Mouse (Mus musculus): ENCODE results near the gene Cdh10. TPM values are rescaled to one million over a fixed set of nuclear protein-coding genes. Genes with fewer than 3 reads are reported as not detected.

Cdh10 gene
- polyA plus RNA-seq (2017; shearing (Covaris generic)), result not detected

DNA sequence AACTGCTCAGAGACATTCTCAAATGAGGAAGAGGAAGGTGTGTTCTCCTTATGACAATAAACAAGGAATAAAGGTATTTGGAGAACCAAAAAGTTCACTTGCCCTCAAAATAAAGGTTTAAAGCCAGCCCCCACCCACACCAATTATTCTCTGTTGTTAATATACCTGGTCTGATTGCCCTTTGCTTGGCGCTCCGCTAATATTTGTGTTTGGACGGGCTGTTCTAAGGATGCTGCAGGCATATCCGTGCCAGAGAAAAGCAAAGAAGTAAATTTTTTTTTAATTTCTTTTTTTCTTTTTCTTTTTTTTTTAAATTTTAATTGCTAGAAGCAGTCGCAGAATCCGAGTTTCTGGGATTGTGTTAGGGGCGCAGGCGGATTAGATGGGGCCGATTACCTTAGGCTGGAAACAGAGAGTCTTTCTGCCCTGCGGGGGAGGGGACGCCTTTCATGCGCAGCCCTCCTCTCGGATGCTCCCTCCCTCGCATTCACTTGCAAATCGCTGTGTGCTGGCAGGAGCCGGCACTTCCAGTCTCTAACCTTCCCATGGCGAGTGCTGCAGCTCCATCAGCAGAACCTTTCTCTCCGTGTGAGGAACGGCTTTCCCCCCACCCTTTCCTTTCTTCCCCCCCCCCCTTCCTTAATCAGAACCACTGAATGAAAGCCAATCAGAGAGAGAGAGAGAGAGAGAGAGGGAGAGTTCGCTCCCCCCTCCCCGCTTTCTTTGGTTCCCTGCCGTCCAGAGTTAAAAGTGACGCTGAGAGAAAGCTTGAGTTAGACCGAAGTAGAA, at the start of gene Cdh10:
Gene Cdh10 (plus strand): TSS at position 763 of the 789 bp plus-strand sequence.

